Mouse (Mus musculus): ENCODE measurements around the gene Sox5.

Sox5 gene

DNA sequence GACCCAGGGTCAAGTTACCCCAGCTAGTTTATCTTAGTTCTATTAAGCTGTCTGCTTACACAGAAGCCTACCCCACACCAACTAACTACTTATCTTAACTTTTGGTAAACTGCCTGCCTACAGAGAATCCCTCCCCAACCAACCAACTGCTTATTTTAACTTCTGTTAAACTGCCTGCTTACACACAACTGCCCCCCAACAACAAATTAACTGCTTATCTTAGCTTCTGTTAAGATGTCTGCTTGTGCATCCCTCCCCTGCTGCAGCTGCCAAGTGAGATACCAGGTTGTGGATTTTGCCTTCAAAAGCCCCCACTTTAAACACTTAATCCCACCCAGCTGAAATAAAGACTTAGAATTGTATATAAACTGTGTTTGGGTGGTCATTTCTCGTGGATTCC, 215.9 kb downstream of the Sox5 start:
- DNase-seq (ENCODE audit: low spot score) = no peak

DNA sequence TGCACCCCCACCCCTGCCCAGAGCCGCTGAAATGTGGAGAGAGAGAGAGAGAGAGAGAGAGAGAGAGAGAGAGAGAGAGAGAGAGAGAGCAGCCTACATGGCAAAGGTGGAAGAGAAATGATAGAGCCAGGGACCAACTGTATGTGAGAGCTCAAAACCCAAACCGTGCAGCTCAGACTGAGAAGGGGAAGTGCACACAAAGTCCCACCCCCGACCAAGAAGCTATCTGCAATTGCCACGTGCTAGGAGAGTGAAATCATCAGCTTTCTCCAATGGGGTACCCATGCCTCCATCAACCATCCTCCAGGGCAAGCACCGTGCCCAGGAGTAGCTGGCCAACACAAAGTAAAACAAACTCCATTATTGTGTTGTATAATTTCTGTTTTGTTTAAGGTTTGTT, 220.1 kb downstream of the Sox5 start:
- no peak for DNase-seq (ENCODE audit: low spot score)

DNA sequence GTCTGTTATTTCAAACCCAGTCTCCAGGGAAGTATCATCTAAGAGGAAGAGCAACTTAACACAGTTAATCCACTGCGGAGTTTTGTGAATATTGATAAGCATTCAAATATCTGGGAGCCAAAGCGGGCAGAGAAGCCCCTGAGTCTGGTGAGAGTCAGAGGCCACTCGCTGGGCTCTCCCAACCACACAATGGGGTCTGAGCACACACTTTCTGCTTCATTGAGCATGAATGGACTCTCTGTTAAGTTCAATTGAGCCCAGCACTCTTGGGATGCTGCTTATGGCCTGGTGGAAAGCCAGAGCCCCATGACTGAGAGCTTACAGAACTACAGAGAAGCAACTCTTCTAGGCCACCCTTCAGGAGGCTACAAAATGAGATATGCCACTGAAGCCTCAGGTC, 221.6 kb downstream of the Sox5 start:
- no peak for DNase-seq (ENCODE audit: low spot score)

DNA sequence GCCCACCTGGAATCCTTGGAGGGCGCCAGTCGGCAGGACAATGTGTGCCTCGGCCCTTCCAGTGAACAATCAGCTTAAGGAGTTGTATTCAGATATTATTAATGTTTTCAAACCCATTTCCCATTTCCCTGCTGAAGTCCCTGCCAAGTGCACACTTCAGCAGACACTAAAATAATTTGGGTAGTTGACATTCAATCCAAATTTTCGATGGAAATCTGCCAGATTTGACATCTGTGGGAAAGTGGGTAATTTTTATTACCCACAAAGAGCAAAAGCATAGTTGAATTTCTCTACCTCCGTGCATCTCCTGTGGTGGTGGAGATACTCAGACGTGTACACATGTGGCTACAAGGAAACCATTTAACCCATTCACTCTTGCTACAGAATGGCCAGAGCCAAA, 228.3 kb downstream of the Sox5 start:
- DNase-seq (ENCODE audit: low spot score) = no peak

DNA sequence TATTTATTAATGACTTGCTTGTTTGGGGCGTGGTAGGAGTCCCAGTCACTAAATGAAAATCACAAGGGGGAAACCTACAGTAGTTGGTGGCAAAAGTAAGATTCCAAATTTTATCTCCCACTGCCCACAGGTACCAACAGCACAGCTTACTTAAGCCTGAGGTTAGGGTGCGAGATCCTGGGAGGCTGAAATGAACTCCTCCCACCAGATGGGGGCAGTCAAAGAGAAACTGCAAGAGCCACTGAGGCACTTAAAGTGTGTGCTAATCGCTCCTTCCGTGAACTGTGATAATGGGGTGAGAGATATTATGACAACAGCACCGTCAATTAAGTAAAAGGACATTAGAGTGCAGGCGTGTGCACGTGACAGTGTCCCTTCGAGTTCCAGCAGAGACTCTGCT, 232.8 kb downstream of the Sox5 start:
- no peak for DNase-seq (ENCODE audit: low spot score)

DNA sequence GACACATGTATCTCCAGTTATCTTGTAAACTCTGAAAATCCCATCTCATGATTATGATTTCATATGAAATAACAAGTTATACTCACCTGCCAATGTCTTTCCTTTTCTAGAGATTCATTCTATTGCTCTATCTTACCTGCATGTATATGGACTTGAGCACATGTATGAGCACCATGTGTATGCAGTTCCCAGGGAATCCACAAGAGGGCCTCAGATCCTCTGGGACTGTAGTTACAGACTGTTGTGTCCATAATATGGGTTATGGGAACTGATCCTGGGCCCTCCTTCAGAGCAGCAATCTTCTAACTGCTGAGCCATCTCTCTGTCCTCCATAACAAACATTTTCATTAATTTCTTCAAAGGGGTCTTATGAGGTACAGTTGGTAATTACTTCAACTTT, 234.6 kb downstream of the Sox5 start:
- no peak for DNase-seq (ENCODE audit: low spot score)

DNA sequence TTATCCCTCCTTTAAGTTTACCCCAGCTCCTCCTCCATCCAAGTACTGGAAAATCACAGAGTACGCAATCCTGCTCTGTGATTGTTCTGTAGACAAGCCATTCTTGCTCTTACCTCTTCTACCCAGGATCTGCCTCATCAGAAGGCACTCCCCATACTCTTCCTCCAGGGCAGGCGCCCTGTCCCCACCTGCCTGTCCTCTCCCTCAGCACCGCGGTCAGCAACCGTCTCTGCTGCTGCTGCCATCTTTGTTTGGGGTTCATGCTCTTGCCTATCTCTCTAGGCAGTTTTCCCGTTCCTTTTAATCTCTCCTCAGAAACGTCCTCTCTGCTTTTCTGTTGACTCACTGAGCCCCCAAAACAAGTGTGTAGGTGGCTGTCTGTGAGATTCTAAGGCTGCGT, 236.2 kb downstream of the Sox5 start:
- DNase-seq (ENCODE audit: low spot score) = no peak

DNA sequence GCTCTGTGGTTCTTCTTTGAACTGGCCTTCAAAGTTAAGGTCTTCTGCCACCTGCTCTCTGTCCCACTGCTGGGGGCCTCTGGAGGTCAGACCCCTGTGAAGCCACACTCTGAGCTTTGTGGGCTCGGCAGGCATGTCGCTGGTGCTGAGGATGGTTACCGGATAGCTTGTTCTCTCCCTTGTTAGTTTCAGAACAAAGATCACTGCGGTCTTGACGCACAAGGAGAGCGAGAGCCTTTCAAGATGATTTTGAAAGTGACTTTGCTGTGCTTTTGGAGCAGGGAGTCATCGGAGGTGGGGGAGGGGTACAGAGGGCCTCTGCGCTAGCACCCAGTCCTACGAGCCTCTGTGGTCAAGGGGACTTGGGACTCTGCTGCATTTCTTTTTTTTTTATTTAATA, 240.5 kb downstream of the Sox5 start:
- peak; percentile 6 for DNase-seq (ENCODE audit: low spot score)

DNA sequence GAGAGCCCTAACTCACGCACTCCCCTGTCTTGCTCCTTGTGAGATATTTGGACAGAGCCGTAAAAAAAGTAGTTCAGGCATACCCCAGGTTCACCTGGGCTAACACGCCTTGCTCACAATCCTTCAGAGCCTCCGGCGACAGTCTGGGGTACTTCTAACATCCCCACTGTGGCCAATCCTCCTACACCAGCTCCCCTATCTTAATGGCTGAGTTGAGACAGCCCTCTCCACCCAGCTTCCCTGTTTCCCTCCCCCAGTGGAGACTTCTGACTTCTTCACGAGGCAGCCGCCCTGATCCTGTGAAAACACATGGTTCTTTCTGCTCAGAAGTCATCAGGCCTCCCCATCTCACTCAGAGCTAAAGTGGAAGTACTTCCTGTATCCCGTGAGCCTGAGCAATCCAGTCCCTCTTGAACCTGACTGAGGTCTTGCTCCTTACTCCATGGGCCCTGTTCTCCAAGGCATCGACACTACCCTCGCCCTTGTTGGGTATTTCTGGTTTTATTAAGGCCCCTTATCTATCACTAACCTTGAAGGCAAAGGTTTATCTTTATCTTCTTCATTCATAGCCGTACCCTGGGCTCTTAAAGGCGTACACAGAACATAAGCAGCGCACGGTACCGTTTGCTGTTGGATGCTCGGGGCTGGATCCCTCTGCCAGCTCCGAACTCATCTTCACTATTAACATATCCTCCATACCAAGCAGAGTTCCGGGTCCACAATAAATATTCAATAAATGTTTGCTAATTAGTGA, 242.2 kb downstream of the Sox5 start:
- DNase-seq (ENCODE audit: low spot score) = no peak

DNA sequence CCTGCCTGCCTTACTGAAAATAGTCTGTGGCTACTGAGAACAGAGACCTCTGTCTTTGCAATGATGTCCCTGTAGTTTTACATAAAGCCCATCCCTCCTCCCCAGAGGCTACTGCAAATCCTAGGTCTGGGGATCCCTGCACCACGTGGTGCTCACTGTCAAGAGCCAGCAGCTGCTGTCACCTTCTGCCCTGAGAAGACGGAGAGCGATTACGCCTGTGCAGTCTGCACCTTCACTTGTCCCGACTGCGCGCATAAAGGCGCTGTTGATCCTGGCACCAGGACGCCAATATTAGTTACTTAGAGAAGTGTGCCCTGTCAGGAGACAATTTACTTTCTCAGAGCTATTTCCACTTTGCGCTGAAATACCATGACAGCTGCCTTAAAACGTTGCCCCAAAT, 258.3 kb downstream of the Sox5 start:
- DNase-seq (ENCODE audit: low spot score) = no peak

DNA sequence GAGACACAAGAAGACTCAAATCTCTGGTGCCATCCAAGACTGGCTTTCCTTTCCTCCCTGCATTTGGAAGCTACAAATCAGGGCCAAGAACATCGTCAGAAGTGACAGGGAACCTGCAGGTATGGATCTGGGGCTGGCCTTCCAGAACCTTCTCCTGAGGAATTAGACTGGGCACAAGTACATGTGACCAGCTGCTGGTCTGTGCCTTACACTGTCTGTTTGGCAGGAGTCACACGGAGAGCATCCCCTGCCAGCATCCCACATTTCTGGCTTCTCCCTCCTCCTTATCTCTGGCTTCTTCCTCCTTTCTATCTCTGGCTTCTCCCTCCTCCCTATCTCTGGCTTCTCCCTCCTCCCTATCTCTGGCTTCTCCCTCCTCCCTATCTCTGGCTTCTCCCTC, 263.0 kb downstream of the Sox5 start:
- DNase-seq (ENCODE audit: low spot score) = no peak

DNA sequence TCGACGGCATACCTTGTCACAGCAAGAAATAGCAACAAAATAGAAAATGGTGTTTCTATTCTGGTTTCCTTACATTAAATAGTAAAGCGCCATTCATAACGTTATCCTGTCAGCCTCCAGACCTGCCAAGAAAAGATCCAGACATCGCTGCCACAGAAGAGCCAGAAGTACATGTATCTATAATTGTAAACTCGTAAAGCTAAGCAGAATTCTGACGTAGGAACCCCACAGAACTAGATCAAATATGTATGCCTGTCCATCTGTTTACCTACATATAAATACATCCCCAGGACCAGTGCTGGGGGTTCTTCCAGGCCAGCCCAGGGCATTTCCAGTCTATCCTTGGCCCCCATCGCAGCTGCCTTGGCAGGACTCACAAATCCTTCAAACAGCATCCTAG, 265.9 kb downstream of the Sox5 start:
- DNase-seq (ENCODE audit: low spot score) = no peak

DNA sequence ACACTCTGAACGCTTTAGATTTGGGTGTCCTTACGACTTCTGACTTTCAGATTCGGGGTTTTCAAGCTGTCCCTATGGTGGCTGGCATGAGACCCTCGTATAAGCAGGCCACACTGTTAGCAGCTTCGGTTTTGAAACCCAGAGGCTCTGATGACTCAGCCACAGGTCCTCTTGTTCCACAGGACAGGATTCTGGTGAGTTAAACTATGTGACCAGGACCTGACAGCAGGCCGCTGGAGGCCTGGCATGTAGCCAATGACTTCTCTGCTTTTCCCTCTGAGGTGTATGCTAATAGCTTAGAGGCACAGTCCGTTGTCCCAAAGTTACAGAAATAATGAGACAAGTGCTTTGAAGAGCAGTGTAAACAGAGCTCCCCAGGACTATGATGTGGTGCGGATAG, 268.0 kb downstream of the Sox5 start:
- peak; percentile 29 for DNase-seq (ENCODE audit: low spot score)

DNA sequence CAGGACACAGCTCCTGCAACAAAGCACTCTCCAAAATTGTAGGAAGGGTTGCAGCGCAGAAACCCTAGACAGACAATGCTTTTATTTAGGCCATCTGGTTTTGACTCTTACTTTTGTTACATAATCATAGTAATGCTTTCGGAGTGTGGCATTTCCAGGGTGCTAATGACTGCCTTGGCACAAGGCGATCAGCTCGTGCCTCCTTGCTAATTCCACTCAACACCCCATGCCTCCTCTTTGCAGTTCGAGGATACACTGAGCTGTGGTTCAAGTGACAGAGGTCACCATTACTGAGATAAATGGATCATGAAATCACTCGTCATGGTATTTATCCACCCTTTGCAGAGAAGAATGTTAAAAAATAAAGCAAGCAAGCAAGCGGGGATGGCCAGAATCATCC, 269.9 kb downstream of the Sox5 start:
- no peak for DNase-seq (ENCODE audit: low spot score)

DNA sequence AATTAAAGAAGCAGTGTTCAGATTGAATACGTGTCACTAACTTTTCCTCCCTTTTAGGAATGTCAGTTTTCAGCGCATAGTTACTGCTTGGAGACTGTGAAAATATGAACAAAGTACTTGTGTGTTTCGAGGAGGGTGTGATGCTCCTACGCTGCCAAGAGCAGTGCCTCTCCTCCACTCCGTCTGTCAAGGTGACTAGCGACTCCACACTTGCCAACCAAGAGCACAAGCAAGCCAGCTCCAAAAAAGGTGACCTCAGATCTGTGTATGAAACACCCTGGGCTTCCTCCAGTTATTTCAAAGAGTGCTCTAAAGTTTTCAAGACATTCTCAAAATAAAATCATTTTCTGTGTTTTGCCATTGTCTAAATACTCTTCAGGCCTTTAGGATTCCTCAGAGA, 271.6 kb downstream of the Sox5 start:
- no peak for DNase-seq (ENCODE audit: low spot score)

DNA sequence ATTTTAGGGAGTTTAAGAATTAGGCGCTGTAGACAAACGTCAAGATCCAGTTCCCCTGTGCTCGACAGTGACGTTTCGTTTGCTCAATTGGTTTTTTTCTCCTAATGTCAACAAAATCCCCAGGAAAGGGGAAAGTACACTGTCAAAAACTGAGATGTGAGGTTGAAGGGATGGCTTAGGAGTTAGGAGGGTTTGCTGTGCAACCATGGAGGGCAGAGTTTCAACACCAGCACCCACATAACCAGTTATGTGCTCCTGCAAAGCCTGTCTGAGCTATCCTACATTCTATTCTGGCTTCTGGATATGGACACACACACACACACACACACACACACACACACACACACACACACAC, 277.6 kb downstream of the Sox5 start:
- DNase-seq (ENCODE audit: low spot score) = no peak

DNA sequence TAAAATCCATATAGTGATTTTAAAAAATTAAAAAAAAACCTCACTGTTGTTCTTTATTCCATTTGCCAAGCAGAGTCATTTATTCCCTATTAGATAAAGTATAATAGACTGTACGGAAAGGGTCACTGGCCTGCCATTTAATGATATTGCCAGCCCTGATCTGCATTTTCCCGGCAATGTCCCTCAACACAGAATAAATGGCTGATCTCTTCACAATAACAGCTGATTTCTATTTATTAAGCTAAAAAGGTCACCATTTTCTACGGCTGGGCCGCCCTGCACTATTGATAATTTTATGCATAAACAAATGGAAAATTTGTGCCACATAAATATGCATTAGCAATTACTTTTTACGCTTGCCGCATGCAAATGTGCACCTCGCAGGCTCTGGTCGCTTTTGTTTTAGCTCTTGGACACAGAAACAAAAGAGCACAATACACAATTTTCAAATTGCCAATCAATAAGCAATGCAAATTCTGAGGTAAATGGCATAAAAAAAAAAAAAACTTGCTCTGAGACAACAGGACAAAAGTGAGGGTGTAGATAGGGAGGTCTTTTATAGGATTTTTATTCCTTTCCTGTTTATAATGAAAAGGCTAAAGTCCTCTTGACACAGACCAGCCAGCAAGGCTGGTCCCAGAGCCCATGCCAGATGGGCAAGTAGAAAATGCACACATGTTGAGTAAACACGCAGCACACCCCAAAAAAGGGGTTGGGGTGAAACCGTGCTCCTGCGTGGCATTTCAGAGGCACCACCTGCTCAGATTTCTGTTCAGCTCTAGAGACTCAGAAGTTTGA, 278.2 kb downstream of the Sox5 start:
- no peak for DNase-seq (ENCODE audit: low spot score)

DNA sequence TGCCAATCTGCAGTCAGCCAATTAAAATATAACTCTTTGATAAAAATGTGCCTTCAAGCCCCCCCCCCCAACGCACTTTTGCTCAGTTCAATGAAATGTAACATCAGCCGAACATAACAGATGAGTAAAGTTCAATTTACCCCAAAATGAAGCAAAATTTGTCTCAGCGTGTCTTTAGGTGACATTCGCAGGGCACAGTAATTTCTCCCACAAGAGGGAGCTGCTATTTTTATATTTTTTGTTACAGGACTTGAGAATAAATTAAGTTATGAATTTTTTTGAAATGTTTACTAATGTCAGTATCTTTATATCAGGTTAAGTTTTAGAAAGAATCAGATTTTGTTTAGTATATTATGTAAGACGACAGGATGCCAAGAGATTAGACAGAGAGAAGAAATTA, 280.3 kb downstream of the Sox5 start:
- no peak for DNase-seq (ENCODE audit: low spot score)

DNA sequence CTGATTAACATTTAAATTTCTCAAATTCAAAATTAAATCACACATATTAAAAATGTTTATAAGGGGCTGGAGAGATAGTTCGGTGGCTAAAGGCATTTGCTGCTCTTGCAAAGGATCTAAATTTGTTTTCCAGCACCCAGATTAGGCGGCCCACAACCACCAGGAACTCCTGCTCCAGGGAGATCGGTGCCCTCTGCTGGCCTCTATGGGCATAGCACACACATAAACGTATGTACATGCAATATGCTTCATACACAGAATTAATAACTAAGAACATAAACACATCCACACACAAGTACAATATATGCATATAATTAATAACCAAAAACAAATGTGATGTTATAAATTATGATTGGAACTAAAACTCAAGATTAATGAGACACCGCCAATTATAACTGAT, 283.6 kb downstream of the Sox5 start:
- DNase-seq (ENCODE audit: low spot score) = no peak

DNA sequence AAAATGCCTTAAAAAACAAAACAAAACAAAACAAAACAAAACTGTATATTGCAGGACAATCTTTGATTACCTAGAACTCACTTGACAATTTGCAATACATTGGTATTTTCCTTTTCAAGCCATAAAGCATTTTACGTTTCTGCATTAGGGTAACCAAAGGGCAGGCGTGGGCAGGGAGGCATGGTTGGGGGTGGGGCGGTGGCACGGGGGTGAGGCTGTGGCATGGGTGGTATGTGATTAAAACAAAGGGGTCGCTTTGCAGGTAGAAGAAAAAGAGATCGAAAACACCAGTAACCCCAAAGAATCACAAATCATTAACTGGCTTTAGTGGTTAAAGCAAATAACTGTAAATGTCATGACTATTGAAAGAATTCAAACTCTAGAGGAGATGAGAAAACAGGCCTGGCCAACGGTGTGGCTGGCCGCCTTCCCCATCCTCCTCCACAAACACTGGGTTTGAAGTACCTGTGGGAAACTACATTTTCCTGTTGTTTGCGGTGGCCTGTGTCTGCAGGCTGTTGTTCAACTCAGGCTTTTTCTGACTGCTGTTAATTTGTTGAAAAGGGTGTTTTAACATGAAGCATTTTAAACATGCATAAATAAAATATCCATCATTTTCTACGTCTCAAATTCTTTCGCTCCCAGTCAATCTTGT, 289.9 kb downstream of the Sox5 start:
- no peak for DNase-seq (ENCODE audit: low spot score)

DNA sequence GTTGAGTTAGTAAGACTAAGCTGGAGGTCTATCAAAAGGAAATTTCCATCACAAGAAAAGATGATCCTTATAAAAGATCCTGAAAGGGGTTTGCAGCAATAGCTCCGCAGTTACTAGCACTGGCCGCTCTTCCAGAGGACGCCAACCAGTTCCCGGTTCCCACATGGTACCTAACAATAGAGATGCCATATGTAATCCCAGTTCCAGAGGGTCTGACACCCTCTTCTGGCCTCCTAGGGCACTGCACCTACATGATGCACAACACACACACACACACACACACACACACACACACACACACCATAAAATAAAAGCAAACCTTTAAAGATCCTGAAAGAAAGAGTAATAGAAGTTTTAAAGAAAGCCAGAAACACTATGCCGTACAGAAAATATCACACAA, 290.9 kb downstream of the Sox5 start:
- no peak for DNase-seq (ENCODE audit: low spot score)

DNA sequence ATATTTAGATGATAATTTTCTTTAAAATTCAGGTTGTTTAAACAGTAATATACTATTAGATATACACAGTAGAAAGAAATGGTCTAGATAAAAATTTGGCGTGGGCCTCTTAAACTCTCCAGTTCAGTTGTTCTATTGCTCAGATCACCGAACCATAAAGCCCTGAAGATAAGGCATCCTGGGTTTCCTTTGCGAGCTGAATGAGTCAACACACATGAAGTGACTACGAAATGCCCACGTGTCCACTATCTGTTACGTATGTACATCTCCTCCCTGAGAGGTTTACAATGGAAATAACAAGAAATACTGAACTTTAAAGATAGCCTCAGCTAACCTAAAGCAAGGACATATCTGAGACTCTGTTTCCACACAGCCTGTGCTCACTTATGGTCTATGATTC, 296.2 kb downstream of the Sox5 start:
- no peak for DNase-seq (ENCODE audit: low spot score)

DNA sequence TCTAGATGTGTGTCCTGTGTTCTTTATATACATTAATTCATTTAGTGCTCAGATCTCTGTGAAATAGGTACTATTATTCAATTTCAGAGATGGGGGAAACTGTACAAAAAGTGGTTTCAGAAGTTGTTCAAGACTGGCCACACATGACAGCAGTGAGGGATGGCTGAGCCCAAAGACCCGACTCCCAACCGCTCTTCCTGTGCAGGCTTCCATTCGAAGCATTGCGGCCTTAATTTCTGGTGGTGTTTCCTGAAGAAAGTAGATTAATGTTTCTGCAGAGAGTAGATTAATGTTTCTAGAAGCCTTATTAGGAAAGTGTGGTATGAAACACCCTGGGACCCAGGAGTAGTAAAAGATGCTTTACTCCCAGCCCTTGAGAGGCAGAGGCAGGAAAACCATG, 298.6 kb downstream of the Sox5 start:
- no peak for DNase-seq (ENCODE audit: low spot score)
